Mouse (Mus musculus) heart, adult 2 months (tissue): ENCODE data around the gene Ptma.

Source experiments
- CTCF ChIP-seq: fragments of 200-600 bp; IDR thresholded peaks from 2 replicates; pipeline ENCODE4 v1.8.1; 2022; ENCODE audit warnings: antibody characterized with exemption, mild to moderate bottlenecking, moderate library complexity
- EP300 ChIP-seq: fragments of 200-500 bp; IDR thresholded peaks from 2 replicates; pipeline ENCODE4 v1.6.1; 2011; ENCODE audit warnings: low read depth, low read length, control low read depth; ENCODE audit not compliant: insufficient read depth
- POLR2A ChIP-seq: fragments of 200-500 bp; IDR thresholded peaks from 2 replicates; pipeline ENCODE4 v1.6.1; 2011; ENCODE audit warnings: mild to moderate bottlenecking, low read depth, low read length, control low read depth; ENCODE audit not compliant: insufficient read depth

DNA sequence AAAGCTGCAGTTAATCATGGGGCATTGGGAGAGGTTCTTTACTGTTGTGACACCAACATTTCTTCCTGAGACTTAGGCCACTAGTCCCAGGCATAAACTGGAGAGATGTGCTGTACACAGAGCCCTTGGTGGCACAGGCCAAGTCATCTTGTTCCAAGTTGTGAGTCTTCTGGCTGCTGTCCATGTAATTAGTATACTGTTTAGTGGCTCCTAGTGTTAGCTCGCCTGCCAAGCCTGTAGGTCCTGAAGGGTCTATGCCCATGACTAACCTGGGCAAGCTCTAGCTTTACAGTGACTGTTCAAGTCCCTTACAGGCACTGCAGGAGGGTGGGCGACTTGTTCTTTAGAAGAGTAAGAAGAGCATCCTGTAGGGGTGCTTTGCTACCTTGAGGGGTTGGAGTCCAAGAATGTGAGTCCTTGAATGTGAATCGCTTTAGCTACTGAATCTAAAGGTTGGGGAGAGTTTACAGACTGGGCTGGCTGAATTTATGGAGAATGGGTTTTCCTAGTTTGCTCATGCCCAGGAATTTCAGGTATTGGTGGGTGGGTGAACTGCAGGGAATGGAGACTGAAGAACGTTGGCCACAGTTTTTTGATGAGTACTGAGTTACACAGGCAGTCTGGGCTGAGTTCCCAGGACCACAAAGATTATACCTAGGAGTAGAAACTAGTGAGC, 4.5 kb downstream of the Ptma start:
- TF ChIP-seq CTCF (no peak), POLR2A (no peak), EP300 (no peak)
